Mouse (Mus musculus) liver, embryonic 14.5 days (tissue): ENCODE results near the gene Cdk1.

Experiments
- CTCF ChIP-seq: IDR thresholded peaks from 2 replicates; pipeline ENCODE4 v1.5.1; 2016; ENCODE audit warnings: antibody characterized with exemption, low read depth, control low read depth
- EP300 ChIP-seq: IDR thresholded peaks from 2 replicates; pipeline ENCODE4 v1.6.1; 2016; ENCODE audit warnings: antibody characterized with exemption, low read depth

DNA sequence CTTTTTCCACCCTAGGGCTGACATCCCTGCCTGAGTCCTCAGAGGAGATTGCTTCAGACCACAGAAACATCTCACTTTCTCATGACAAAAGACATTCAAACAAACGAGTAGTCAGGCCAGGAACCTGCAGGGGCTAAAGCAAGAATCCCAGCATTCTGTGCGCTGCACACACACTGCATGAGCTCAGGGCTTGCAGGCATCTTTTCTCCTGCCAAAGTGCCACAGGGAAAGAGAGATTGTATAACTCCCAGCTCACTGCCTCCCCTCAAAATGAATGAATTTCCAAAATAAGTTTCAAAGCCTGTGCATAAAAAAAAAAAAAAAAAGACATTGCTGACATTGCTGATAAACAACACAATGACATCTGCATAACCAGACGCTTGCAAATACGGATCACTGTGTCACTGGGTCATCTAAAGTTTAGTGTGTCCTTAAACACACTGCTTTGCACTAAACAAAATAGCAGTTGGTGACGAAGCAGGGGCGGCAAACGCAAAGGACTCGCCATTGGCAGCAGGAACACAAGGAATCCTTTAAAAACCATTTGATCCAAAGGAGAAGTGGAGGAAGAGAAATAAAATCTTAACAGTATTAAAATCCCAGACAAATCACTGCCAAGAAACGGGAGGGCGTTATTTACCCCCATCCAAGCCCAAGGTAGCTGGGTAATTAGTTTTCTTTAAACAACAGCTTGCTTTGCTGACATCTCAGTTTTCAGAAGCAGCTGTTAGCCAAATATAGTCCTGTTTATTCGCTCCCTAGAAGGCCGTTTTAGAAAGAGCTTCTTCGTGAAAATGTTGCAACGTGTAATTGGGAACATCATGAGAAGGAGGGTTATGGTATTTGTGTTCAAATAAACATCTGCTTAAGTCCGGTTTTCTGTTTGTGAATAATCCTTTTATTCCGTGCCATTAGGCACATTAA lies 18.2 kb downstream of the Cdk1 start:
- no peak for TF ChIP-seq CTCF
- no peak for TF ChIP-seq EP300
